Mouse (Mus musculus) granulocyte monocyte progenitor cell, adult 5-6 weeks (primary cell): ENCODE results near the gene Tmem50a. TPM values are rescaled to one million over a fixed set of nuclear protein-coding genes. Genes with fewer than 3 reads are reported as not detected.

Source experiments
- ATAC-seq: replicated peaks from 2 replicates; pipeline ENCODE4 v1.8.0; 2016; ENCODE audit warnings: mild to moderate bottlenecking, moderate TSS enrichment, inconsistent platforms; ENCODE audit not compliant: poor library complexity, severe bottlenecking
- total RNA-seq, 2 experiments: library from RNA; stranded (forward) in 1 of 2; stranded (reverse) in 1 of 2; fragments of 200-712, 200-1000 nt in 1 of 2; fragments of >200 nt in 1 of 2; fragmentation: Nextera tagmentation in 1 of 2; gene quantifications; 2 replicates each; pipeline ENCODE4 v1.2.3; 2014 to 2017

Gene Tmem50a
- total RNA-seq, 2 experiments from 2014 or later = 136 to 287 TPM

- ATAC-seq = peak; percentile 66
Observed at GRCm38 (mm10) chr4:134883266-134883665, 31.6 kb downstream of the Tmem50a start.

DNA sequence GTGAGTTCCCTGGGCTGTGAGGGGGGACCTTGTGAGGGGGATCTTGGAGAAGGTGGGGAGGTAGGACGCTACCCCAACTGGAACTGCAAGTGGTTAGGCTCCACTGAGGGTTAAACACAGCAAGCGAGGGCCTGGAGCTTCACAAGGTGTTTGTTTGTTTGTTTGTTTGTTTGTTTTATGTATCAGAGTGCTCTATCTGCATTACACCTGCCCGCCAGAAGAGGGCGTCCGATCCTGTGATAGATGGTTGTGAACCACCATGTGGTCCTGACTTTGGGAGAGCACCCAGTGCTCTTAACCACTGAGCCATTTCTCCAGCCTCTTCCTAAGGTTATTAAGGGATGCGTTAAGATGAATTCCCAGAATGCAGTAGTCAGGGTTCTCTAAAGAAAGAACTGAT is 34.8 kb downstream of the Tmem50a start:
- no peak for ATAC-seq

DNA sequence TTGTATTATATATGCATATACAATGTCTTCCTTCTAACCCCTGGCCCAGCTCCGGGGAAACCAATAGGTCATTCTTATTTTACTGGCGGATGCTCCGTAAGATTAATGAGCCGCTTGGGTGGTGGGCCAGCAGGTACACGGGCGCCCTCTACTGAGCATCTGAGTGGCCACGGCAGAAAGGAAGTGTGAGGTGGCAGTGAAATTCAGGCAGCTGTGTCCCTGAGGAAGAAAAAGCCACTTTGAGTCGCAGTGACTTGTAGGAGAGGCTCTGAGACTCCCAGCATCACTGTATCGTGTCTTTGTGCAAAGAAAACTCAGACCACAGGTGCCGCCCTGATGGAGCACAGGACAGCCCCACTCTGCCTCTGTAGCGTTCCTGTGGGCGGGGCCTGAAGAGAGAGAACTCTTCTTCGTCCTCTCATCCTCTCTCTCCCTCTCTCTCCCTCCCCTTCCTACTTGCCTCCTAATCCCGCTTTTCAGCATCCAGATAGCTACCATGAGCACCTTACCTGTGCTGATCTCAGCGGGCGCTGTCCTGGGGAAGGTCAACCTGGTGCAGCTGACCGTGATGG is 35.3 kb downstream of the Tmem50a start:
- ATAC-seq = peak; percentile 71

DNA sequence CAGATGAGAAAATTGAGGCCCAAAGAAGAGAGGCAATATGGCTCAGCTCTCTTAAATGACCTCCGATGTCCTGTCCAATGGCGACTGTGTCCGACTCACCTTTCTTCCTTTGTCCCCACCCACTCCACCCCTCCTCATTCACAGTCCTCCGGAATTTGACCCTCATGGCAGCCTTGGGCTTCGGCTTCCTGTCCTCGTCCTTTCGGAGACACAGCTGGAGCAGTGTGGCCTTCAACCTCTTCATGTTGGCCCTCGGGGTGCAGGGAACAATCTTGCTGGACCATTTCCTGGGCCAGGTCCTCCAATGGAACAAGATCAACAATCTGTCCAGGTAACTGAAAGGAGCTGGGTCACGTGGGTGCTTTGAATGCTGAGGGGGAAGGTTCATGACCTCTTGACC is 38.7 kb downstream of the Tmem50a start:
- ATAC-seq = no peak

GRCm38 (mm10) chr4:134871950-134872349 is 42.9 kb downstream of the Tmem50a start:
- ATAC-seq = no peak

DNA sequence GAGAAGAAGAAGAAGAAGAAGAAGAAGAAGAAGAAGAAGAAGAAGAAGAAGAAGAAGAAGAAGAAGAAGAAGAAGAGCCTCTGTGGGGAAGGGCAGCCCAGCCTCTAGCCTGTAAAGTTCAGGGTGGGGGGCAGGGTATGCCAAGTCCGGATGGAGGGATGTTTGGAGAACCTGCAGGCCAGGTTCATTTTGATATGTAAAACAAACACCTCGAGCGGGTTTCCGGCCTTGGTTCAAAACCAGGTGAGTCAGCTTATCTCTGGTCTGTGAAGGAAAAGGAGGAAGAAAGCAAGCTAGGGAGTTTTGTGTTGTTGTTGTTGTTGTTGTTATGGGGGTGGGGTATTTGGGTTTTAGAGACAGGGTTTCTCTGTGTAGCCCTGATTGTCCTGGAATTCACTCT is 43.3 kb downstream of the Tmem50a start:
- no peak for ATAC-seq

DNA sequence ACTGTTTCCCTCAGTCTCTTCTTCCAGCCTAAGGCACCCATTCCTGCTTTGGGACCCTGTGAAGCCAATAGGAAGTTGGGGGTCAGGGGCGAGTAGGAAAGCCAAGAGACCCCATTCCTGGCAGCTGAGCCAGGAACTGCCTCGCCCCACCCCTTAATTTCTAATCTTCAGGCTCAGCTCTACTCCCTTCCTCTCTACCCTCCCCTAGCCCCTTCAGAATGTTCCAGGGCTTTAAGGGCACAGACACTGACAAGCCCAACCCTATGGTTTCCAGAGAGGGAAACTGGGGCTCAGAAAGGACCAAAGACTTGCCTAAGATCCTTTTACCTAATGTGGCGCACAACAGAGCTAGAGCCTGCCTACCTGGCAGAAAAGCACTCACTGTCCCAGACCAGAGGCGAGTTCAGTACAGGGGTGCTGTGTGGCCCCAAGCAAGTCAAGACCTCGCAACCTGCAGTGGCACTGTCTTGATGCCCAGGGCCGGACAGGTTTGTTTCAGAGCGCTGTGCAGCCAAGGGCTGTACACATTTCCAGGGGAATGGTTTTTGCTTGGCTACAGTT is 44.9 kb downstream of the Tmem50a start:
- no peak for ATAC-seq

DNA sequence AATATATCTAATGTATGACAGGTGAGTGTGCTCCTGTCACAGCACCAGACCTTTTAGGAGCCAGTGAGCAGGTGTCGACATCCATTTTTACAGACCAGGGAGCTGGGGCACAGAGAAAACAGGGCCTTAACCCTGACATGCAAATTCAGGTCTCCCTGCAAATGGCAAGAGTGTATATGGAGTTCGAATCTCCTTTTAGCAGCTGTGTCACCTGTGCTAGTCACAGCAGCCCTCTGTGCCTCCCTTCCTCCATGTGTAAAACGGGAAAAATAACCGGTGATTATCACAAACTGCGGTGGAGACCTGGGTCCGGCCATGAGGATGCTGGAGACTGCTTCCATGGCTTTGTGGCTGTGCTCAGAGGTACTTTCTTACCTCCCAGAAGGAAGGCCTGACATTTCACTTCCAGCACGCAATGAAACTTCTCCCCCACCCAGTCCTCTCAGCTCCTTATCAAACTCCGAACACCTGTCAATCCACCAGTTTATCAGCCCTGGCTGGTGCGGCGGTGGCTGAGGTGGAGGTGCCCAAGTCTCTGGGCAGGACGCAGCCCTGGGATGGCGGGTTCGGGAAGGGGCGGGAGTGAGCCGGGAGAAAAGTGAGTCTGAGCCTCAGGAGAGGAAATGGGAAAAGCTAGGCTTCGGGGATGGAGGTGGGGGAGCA is 45.6 kb downstream of the Tmem50a start:
- ATAC-seq = no peak

DNA sequence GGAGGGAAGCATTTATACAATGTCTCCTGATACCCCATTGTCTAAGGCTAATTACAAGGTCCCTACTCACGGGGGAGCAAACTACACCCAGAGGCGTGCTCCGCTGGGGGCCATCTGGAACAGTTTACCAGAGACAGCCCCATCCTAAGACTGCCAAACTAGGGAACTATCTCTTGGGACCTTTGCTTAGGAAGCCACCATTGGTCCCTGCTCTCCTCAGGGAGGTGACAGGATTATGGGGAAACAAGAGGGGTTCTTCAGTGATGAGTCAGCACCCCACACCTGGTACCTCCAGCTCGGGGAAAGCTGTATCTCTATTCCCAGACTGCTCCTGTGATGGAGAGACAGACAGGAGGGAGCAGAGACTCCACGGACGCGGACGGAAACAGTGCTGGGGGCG is 46.3 kb downstream of the Tmem50a start:
- no peak for ATAC-seq

GRCm38 (mm10) chr4:134868065-134868464 is 46.8 kb downstream of the Tmem50a start:
- no peak for ATAC-seq

DNA sequence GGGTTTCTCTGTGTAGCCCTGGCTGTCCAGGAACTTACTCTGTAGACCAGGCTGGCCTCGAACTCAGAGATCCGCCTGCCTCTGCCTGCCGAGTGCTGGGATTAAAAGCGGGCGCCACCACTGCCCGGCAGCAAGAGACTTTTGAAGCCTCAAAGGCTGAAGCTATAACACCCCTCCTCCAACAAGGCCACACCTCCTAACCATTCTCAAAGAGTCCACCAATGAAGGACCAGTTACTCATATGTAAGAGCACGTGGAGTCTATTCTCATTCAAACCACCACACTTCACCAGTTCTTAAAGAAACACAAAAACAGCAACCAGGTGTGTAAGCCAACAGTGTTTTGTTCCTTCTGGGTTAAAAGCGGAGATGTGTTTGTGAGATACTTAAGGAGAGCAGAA is 47.2 kb downstream of the Tmem50a start:
- no peak for ATAC-seq

DNA sequence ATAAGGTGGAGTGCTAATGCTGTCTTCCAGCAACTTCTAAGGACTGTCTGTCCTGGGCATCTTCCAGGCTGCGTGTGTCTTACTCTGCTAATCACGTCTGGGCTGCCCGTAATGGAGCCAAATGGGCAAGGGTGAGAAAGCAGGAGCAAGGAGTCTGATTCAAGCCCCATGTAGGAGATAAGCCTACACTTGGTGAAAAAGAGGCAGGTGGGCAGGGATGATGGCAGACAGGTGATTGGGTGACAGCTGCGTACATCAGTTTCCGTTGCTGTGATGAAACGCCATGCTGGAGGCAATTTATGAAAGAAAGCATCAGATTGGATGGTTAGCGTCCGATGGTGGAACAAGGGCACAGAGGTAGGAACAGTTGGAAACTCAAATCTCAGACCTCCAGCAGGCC is 47.6 kb downstream of the Tmem50a start:
- no peak for ATAC-seq

DNA sequence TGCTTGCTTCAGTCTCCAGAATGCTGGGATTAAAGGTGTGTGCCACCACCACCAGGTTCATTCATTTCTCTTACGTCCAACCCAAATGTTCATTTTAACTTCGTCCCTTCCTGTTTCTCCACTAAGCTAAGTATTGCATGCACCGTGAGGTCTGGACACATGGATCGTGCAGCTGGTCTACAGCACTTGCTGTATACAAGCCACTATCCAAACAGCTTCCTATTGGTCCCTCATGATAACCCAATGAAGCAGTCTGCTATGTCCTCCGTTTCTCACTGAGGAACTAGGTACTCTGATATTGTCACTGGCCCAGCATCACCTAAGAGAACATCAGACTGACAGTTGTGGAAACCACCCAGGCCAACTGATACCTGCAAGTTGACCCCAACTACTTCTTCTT is 49.0 kb downstream of the Tmem50a start:
- ATAC-seq = no peak

GRCm38 (mm10) chr4:134865340-134865739 is 49.5 kb downstream of the Tmem50a start:
- ATAC-seq = no peak

DNA sequence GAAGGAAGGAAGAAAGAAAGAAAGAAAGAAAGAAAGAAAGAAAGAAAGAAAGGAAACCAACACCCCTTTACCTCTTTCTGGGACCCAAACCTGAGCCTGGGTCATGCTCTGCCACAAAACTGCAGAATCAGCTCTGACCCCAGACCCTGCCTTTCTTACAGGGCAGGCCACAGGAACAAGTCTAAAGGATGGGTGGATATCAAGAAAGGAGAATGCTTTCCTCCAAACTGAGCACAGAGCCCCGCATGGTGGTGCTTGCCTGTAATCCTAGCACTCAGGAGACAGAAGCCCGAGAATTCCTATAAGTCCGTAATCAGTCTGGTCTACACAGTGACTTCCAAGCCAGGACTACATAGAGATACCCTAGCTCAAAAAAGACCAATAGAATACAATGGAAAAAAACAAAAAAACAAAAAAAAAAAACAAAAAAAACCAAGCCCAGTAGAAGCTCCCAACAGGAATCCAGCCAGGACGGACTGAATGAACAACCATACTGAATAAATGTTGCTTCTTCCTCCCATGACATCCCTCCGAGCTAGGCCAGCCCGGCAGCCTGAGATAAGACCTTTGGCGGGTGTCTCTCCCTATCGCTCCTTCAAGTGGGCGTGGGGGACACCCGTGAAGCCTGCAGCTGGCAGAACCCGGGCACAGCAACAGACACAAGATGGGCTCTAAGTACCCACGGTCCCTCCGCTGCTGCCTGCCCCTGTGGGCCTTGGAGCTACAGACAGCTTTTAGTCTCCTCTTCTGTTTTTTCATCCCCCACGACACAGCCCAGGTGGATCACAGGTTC is 50.7 kb downstream of the Tmem50a start, which contains the start of gene Rhd:
TSS of gene Rhd (plus strand) at position 600 of the 793 bp plus-strand sequence.
- ATAC-seq = no peak

GRCm38 (mm10) chr4:134862996-134863395 is 51.8 kb downstream of the Tmem50a start:
- ATAC-seq = no peak

DNA sequence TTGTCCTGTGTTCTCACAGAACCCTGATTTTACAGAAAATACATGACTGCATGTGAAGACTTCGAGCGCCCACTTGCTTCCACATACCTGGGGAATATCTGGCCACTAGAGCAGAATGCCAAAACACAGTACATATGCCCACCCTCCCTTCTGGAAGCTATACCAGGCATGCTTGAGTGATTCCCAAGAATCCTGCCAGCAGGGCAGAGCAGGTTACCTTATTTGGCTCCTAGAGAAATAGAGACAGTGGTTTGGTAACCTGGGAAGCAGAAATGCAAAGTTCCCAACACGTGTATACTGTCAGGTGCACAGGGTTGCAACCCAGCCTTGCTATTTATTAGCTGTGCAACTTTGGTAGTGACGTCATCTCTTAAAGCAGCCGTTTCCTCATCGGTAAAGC is 52.9 kb downstream of the Tmem50a start:
- no peak for ATAC-seq

DNA sequence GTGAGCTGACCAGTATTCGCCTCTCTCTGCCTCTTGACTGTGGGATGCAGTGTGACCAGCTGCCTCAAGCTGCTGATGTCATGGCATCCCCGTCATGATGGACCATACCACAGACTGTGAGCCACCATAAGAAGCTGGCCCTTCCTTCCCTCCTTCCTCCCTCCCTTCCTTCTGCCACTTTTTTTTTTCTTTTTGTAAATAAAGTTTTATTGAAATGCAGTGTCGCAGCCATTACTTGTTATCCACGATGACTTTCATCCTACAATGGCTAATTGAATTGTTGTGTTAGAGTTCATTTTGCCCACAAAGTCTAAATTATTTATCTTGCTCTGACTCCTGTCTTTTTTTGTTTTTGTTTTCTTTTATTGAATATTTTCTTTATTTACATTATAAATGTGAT is 56.3 kb downstream of the Tmem50a start:
- ATAC-seq = no peak

GRCm38 (mm10) chr4:134856501-134856900 is 58.3 kb downstream of the Tmem50a start:
- no peak for ATAC-seq

DNA sequence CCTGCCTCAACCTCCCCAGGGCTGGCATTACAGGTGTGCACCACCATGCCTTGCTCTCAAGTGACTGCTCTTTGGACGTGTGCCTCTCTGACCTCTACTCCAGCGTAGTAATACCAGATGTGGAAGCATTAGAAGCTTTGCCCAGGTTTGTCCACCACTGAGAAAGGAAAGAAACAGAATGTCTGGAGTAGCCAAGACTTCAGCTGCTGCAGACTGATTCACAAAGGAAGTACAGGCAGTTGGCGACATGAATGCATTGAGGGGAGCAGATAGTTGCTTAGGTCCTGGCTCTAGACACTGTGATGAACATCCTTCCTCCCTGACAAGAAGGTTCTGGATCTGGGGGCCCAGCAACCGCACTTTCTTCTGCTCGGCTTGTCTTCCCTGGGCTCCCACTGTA is 58.8 kb downstream of the Tmem50a start:
- no peak for ATAC-seq

DNA sequence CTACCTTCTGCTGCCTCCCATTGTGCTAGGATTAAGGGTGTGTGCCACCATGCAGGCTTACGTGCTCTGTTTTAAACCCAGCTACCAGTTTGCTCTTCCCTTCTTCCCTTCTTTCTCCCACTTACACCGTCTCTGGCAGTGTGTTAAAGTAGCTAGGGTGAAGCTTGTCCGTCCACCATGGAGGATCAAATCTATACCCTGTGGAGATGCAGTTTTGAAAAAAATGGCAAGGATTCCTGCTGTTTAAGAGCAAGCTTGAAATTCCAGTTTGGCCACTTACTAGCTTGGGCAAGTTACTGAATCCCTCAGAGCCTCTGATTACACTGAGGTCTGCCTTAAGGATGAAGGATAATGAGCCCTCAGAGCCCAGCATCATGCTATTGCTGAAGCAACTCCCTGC is 59.5 kb downstream of the Tmem50a start:
- ATAC-seq = no peak
